Mouse (Mus musculus) small intestine, adult 10 weeks (tissue): ENCODE data around the gene Kif3c. TPM values are rescaled to one million over a fixed set of nuclear protein-coding genes. Genes with fewer than 3 reads are reported as not detected.

ENCODE experiments used
- polyA plus RNA-seq: library from polyadenylated mRNA; stranded (reverse); fragments of 350-450 nt; fragmentation: Illumina TruSeq; extraction: RNeasy Lipid Tissue Mini Kit (QIAGEN cat#74804); gene quantifications from one replicate; pipeline ENCODE4 v1.2.3, GENCODE M21; 2014; ENCODE audit warnings: low replicate concordance

Kif3c gene
- polyA plus RNA-seq = 1.4 TPM

GRCm38 (mm10) chr12:3364508-3365448, at the start of gene Kif3c:
Kif3c (plus strand) TSS chr12:3365132.

GRCm38 (mm10) chr12:3426530-3427034, 61.6 kb downstream of the Kif3c start, which contains the start of gene Asxl2:
Asxl2 (plus strand) TSS chr12:3426857.

Other genes starting within 250 kb of the Kif3c start
- 283 TPM for gene Rab10, start 55.2 kb upstream of the Kif3c start, polyA plus RNA-seq
- 27.5 TPM for gene Asxl2, start 61.7 kb downstream of the Kif3c start, polyA plus RNA-seq
- 1.0 TPM for gene Dtnb, start 207.2 kb downstream of the Kif3c start, polyA plus RNA-seq